Mouse (Mus musculus) mature B cell (primary cell): ENCODE results near the gene Slc35g3.

Source experiments
- in situ Hi-C: fragments of 300-500 bp; cut with MboI; formaldehyde crosslinking; loops from 2 replicates; pipeline ENCODE4 v1.14.3; 2019

The Slc35g3 gene

DNA sequence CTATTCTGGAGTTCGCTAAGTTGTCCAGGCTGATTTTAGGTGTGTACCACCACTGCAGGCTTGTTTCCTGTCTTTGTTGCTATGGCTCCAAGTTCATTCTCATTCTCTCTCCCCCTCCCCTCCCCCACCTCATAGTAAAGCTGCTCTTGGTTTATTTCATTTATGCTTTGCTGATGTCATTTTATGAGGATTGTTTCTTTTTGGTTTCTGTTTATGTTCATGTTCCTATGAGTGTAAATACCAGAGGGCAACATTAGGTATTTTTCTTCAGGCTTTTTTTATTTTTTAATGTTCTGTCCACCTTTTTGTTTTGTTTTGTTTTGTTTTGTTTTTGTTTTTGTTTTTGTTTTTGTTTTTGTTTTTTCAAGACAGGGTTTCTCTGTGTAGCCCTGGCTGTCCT is at the start of gene Slc35g3:
Gene Slc35g3, minus strand, starts transcription at position 101 of the 400 bp plus-strand sequence.
- in situ Hi-C loops = no loop called here

GRCm38 (mm10) chr11:69810280-69810679 is 48.5 kb upstream of the Slc35g3 start:
- in situ Hi-C loops = no loop called here

DNA sequence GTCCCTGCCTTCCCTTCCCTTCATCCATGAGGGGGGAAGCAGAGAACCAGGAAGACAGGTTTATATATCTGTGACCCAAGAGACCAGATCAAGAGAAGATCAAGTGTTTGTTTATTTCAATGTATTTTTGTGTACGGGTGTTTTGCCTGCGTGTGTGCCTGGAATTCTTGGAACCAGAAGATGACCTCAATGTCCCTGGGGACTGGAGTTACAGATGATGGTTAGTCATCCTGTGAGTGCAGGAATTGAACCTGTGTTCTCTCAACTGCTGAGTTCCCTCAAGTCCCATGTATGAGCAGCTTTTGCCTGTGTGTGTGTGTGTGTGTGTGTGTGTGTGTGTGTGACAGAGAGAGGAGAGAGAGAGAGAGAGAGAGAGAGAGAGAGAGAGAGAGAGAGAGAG is 45.9 kb upstream of the Slc35g3 start:
- in situ Hi-C loops = no loop called here

GRCm38 (mm10) chr11:69806378-69806777 is 44.6 kb upstream of the Slc35g3 start:
- in situ Hi-C loops = no loop called here

GRCm38 (mm10) chr11:69804972-69805909 is 43.5 kb upstream of the Slc35g3 start, which contains the start of gene Tmem102:
Tmem102 (minus strand) TSS chr11:69805624.
- in situ Hi-C loops = no loop called here

DNA sequence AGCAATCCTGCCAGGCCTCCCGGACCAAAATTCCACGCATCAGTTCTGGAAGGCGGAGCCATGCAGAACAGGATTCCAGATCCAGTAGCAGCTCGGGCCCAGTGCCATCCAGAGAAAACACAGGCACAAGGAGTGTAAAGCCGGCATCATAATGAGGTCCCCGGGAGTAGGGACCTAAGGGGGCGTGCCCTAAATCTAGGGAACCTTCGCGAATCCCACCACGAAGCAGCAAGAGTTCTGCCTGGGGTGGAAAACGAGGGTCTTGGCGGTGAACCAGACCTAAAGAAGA is 42.8 kb upstream of the Slc35g3 start:
- in situ Hi-C loops = no loop called here

GRCm38 (mm10) chr11:69803786-69804651 is 42.3 kb upstream of the Slc35g3 start:
- in situ Hi-C loops = no loop called here

- in situ Hi-C loops = no loop called here
These were observed 41.6 kb upstream of the Slc35g3 start for GRCm38 (mm10) chr11:69803328-69803727.

DNA sequence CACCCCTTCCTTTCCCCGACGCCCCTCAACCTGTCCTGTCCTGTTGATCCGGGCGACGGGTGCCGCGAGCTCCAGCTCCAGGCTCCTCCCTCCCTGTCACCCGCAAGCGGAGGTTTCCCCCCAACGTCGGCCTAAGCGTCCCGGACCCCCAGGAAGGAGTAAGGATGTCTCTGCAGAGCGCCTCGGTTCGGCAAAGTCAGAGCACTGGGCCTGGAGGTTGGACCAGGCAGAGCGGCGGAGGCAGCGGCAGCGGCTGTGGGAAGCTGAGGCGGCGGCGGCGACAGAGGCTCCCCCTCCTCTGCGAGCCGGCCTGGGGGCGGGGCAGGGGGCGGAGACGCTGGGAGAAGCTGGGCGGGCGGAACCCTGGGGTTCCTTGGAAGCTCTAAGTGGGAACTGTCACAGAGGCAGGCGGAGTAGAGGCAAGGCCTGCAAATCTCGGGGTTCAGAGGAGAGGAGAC is 40.9 kb upstream of the Slc35g3 start:
- in situ Hi-C loops = no loop called here

DNA sequence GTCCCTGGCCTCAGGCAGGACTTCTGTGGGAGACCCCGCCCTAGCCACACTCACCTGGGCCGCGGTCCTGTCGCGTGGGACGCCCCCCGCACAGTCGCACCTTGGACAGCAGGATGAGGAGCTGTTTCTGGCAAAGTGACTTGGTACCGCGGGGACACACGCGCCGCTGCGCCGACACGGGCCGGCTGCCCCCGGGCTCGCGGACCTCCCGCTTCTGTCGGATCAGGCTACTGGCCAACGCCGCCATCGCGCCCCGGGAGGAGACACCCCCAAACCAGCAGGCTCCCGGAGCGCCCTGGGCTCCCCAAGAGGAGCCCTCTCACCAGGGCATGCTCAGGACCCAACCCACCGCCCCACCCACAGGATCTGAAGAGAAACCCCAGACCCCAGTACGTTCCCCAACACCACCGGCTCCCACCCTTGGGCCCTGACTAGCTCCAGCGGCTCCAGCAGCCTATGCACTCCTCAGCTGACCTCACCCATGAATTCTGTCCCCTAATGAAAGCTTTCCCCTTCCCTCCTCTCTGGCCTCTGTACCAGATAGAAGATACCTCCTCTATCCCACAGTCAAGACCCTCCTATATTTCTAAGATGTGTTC is 39.7 kb upstream of the Slc35g3 start, which contains the start of gene Fgf11:
Gene Fgf11, minus strand, starts transcription at position 479 of the 599 bp plus-strand sequence.
- in situ Hi-C loops = no loop called here

DNA sequence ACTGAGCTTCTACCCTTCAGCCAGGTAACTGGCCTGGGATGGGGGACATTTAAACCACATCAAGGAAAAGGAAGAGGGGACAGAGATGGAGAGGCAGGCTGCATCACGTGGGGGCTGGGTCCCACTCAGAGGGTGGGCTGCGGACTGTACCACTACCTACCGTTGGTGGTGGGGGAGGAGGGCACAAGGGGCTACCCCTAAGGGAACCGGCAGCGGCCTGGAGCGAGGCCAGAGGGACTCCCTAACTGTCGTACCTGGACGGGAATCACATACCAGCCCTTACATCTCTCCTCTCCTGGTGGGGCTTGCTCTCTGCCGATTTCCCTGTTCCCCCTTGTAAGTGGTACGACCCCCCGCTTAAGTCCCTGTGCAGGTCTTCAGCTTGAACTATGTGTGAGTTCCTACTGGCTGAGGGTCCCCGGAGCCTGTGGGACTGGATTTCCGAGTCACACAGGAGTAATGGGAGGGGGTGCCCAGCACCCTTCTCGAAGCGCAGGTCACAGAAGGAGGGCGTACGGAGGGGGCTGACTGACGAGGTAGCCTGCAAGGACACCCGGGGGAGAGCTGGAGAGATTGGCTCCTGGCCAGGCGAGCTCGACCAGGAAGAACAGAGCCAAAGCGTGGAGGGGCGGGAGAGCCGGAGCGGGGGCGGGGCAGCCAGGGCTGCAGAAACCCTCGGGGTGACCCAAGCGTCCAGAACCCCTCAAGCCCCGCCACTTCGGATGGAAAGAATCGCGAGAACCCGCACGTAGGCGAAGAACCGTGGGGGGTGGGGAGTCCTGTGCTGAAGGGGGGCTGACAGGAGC is 38.8 kb upstream of the Slc35g3 start:
- in situ Hi-C loops = no loop called here

- in situ Hi-C loops = no loop called here
These were observed 38.3 kb upstream of the Slc35g3 start for GRCm38 (mm10) chr11:69800138-69800391.

GRCm38 (mm10) chr11:69799394-69800137 is 37.8 kb upstream of the Slc35g3 start:
- in situ Hi-C loops = loop anchor here (5.0 kb wide), 1 partner anchor 42 kb away; the partner anchor contains the start of gene Polr2a

GRCm38 (mm10) chr11:69797924-69798323 is 36.2 kb upstream of the Slc35g3 start:
- in situ Hi-C loops = loop anchor here (5.0 kb wide), 1 partner anchor 41 kb away; the partner anchor contains the start of gene Polr2a

DNA sequence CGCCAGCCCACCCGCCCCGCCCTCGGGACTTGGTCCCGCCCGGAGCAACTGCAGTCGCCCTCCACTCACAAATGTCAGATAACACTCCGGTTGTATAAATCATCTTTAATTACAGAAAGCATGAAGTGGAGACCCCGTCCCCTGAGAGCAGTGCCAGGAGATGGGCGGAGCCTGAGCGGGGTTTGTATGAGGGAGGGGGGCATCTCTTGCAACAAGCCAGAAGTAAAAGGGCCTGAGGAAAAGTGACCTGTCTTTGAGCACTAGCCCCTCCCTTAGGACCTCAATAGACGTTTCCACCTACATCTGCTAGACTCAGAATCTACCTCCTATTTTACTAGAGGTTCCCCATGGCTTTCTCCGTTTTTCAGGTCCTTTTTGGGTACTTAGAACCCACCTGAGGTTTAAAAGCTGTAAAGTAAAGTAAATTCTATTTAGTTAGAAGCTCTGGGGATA is 34.2 kb upstream of the Slc35g3 start:
- in situ Hi-C loops = loop anchor here (5.0 kb wide), 1 partner anchor 39 kb away; the partner anchor contains the start of gene Polr2a

DNA sequence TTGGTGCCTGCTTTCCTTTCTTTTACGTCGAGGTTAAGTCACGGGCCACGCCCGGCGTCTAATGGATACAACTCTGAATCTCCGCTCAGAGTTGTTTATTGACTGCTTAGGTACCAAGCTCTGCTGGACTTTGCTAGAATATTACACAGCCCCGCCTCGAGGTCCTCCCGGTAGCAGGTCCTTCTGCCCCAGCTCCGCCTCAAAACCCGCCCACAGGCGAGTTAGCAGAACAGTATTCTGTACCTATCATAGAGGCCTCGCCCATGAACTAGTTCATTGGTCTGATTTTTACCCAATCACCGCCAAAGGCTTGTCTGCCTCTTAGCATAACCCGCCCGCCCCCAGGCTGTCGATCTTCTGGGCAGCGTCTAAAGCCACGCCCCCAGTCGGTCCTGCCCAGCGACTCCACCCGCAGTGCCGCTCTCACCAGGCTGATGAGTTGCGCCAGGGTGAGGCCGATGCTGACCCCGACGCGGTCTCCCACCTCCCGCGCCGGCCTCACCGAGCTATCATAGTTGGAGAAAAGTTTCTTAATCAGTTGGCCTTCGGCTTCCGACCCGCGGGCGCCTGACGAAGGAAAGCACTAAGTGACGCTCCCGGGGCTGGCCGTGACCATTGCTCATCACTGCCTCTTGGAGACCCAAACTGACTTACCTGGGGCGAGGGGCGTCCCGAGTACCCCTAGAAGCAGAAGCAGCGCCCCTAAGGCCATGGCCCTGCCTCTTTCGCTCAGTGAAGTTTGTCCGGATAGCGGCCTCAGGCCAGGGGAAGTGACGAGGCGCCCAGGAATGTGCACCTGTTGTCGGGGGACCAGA is 33.6 kb upstream of the Slc35g3 start, which contains the start of gene Chrnb1:
Gene Chrnb1, minus strand, starts transcription at position 776 of the 815 bp plus-strand sequence.
- in situ Hi-C loops = loop anchor here (5.0 kb wide), 1 partner anchor 38 kb away; the partner anchor contains the start of gene Polr2a

DNA sequence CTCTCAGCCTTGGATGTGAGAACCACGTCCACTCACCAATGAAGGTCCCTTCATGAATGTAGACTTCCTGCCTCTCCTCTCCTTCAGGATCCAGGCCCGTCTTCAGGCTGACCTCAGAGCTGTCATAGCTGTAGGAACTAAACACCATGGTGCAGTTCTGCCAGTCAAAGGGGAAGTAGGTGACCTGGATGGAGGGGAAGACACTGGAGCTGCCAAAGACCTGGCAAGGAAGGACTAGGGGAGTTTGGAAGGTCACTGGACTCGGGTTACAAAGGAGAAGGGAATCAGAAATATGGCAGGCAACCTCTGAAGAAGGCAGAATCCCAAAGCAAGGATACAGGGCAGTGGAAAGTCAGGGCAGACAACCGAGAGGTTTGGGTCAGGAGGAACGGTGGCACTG is 31.7 kb upstream of the Slc35g3 start:
- in situ Hi-C loops = no loop called here

- in situ Hi-C loops = no loop called here
These were observed 29.7 kb upstream of the Slc35g3 start for GRCm38 (mm10) chr11:69791420-69791819.

DNA sequence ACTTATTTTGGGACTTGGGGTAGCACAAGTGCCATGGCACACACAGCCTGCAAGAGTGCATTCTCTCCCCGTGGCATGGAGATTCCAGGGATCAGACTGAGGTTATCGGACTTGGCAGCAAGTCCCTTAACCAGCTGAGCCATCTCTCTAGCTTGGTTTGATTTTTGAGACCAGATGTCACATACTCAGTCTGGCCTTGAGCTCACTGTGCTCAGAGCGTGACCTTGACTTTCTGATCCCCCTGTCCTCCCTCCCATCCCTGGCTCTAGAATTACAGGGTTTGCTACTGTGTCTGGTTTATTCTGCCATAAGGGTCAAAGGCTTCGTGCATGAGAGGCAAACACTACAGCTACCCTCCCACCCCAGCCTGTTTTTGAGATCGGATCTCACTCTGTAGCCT is 27.7 kb upstream of the Slc35g3 start:
- in situ Hi-C loops = no loop called here
